ENCODE assay signal across 16 mouse cellular contexts in genomic region chrX:8125235-8125634, GRCm38 (mm10). TPM values are rescaled to one million over a fixed set of nuclear protein-coding genes. Genes with fewer than 3 reads are reported as not detected.
DNase-seq lines count a peak whose midpoint lies in the region; ATAC-seq and TF ChIP-seq lines count a peak whose summit lies in the region.
"Had no signal": no experiment of that assay in that cellular context is flagged by ENCODE, and none has a peak within 500 bp of the region (broad histone marks: within the 10 kb centered on the region; RNA-seq: fewer than 3 reads in every experiment).

No protein-coding gene starts in this region.

- no peak overlapping the region for H3K4me3 ChIP-seq in hindbrain, postnatal 0 days (ENCODE audit: low read length)
- H3K4me3 ChIP-seq in hindbrain, embryonic 11.5 days (ENCODE audit: low read depth, low read length) = no peak overlapping the region
- no peak overlapping the region for H3K4me3 ChIP-seq in lung, postnatal 0 days (ENCODE audit: low read depth, low read length)
- H3K4me3 ChIP-seq in forebrain, postnatal 0 days (ENCODE audit: low read depth, low read length) = no peak overlapping the region
- H3K4me3 ChIP-seq: lung, embryonic 15.5 days; stomach, embryonic 15.5 days had no signal

- TF ChIP-seq CTCF in hindbrain, postnatal 0 days (IDR thresholded peaks at IDR 0.05; ENCODE audit: low read depth) = 0 out of 2 replicates have a peak, but pooled peaks have one; percentile 20
- peak; percentile 51 for TF ChIP-seq CTCF in lung, postnatal 0 days (IDR thresholded peaks at IDR 0.05)
- TF ChIP-seq CTCF in forebrain, postnatal 0 days (IDR thresholded peaks at IDR 0.05; ENCODE audit: low read depth) = no peak

- H3K27ac ChIP-seq in hindbrain, postnatal 0 days = no peak overlapping the region
- no peak overlapping the region for H3K27ac ChIP-seq in hindbrain, embryonic 11.5 days (ENCODE audit: low read depth, low read length)
- no peak overlapping the region for H3K27ac ChIP-seq in lung, postnatal 0 days (ENCODE audit: low read length)
- H3K27ac ChIP-seq in forebrain, postnatal 0 days (ENCODE audit: low read depth, low read length) = no peak overlapping the region
- H3K27ac ChIP-seq: lung, embryonic 15.5 days; stomach, embryonic 15.5 days had no signal

- no peak overlapping the region for H3K9ac ChIP-seq in hindbrain, postnatal 0 days (replicated peaks; ENCODE audit: low read length)
- no peak overlapping the region for H3K9ac ChIP-seq in hindbrain, embryonic 11.5 days (ENCODE audit: low read depth, low read length)
- H3K9ac ChIP-seq in lung, postnatal 0 days (replicated peaks; ENCODE audit: low read depth) = no peak overlapping the region
- H3K9ac ChIP-seq in forebrain, postnatal 0 days = no peak overlapping the region
- H3K9ac ChIP-seq: lung, embryonic 15.5 days; stomach, embryonic 15.5 days had no signal

- no peaks in the 10 kb centered on the region for H3K4me1 ChIP-seq in hindbrain, postnatal 0 days (ENCODE audit: insufficient read depth, low read length)
- no peaks in the 10 kb centered on the region for H3K4me1 ChIP-seq in hindbrain, embryonic 11.5 days (replicated peaks; ENCODE audit: control insufficient read depth, insufficient read depth, low read length)
- no peaks in the 10 kb centered on the region for H3K4me1 ChIP-seq in lung, postnatal 0 days (ENCODE audit: insufficient read depth, low read depth, low read length)
- H3K4me1 ChIP-seq in forebrain, postnatal 0 days (ENCODE audit: insufficient read depth) = no peaks in the 10 kb centered on the region
- H3K4me1 ChIP-seq: lung, embryonic 15.5 days; stomach, embryonic 15.5 days had no signal

- H3K9me3 ChIP-seq in hindbrain, postnatal 0 days (ENCODE audit: low read length) = no peaks in the 10 kb centered on the region
- no peaks in the 10 kb centered on the region for H3K9me3 ChIP-seq in hindbrain, embryonic 11.5 days (ENCODE audit: control insufficient read depth, low read length)
- no peaks in the 10 kb centered on the region for H3K9me3 ChIP-seq in lung, postnatal 0 days (ENCODE audit: low read length)
- no peaks in the 10 kb centered on the region for H3K9me3 ChIP-seq in forebrain, postnatal 0 days (ENCODE audit: low read length)
- H3K9me3 ChIP-seq: lung, embryonic 15.5 days; stomach, embryonic 15.5 days had no signal

- 0 out of 2 replicates have a peak, but pooled peaks cover 7% of the 10 kb centered on the region for H3K36me3 ChIP-seq in hindbrain, postnatal 0 days (ENCODE audit: insufficient read depth, low read length)
- no peaks in the 10 kb centered on the region for H3K36me3 ChIP-seq in hindbrain, embryonic 11.5 days (ENCODE audit: control insufficient read depth, insufficient read depth, low read length)
- no peaks in the 10 kb centered on the region for H3K36me3 ChIP-seq in lung, postnatal 0 days (ENCODE audit: insufficient read depth, low read length)
- peaks cover 29% of the 10 kb centered on the region for H3K36me3 ChIP-seq in forebrain, postnatal 0 days (ENCODE audit: insufficient read depth)

- WGBS in hindbrain, postnatal 0 days = 85% methylated on average over 7 of the region's 7 CpGs
- 81% methylated on average over 7 of the region's 7 CpGs for WGBS in hindbrain, embryonic 11.5 days
- 68% methylated on average over 7 of the region's 7 CpGs for WGBS in lung, postnatal 0 days
- WGBS in forebrain, postnatal 0 days = 76% methylated on average over 7 of the region's 7 CpGs

- TF ChIP-seq EP300 in lung, postnatal 0 days (IDR thresholded peaks at IDR 0.05) = no peak

- H3K27me3 ChIP-seq in hindbrain, postnatal 0 days (ENCODE audit: insufficient read depth, low read length) = no peaks in the 10 kb centered on the region
- H3K27me3 ChIP-seq in hindbrain, embryonic 11.5 days (ENCODE audit: control insufficient read depth, insufficient read depth, low read length) = no peaks in the 10 kb centered on the region
- H3K27me3 ChIP-seq in lung, postnatal 0 days (replicated peaks; ENCODE audit: insufficient read depth, low read length) = no peaks in the 10 kb centered on the region
- no peaks in the 10 kb centered on the region for H3K27me3 ChIP-seq in forebrain, postnatal 0 days (ENCODE audit: insufficient read depth, low read length)
- H3K27me3 ChIP-seq: lung, embryonic 15.5 days; stomach, embryonic 15.5 days had no signal

- no peak for ATAC-seq in hindbrain, postnatal 0 days
- ATAC-seq in hindbrain, embryonic 11.5 days (ENCODE audit: low FRiP score) = no peak
- ATAC-seq in lung, postnatal 0 days = no peak
- no peak for ATAC-seq in forebrain, postnatal 0 days
- ATAC-seq: intestine, embryonic 16.5 days; midbrain, embryonic 16.5 days had no signal

- no peak for DNase-seq in hindbrain, postnatal 0 days (ENCODE audit: low spot score)
- DNase-seq in hindbrain, embryonic 11.5 days (ENCODE audit: low spot score) = no peak
- peak; percentile 53 for DNase-seq in thymus, postnatal 4 days
- DNase-seq in thymus, postnatal 10 days (ENCODE audit: low spot score in 2 of 2) = no peak
- peak; percentile 9 for DNase-seq in lung, postnatal 0 days (ENCODE audit: low spot score)
- DNase-seq in forebrain, postnatal 0 days = no peak
- DNase-seq in kidney, postnatal 36 days = no peak
- no peak for DNase-seq in testis, postnatal 14 days (ENCODE audit: low spot score)
- DNase-seq: cerebellum, postnatal 25 days; heart, adult 18-20 months; heart, postnatal 36 days; right cerebral cortex, postnatal 25 days had no signal

- no peak overlapping the region for H3K4me2 ChIP-seq in hindbrain, postnatal 0 days (ENCODE audit: low read depth, low read length)
- H3K4me2 ChIP-seq in hindbrain, embryonic 11.5 days (replicated peaks; ENCODE audit: low read depth, low read length) = no peak overlapping the region
- no peak overlapping the region for H3K4me2 ChIP-seq in lung, postnatal 0 days (replicated peaks; ENCODE audit: low read depth, low read length)
- no peak overlapping the region for H3K4me2 ChIP-seq in forebrain, postnatal 0 days (ENCODE audit: low read depth)
- H3K4me2 ChIP-seq: lung, embryonic 15.5 days; stomach, embryonic 15.5 days had no signal

RNA-seq across cellular contexts. Expression of gene Wdr13, which starts 7.5 kb away (rescaled TPM):
- total RNA-seq in hindbrain, postnatal 0 days (2014; rRNA removed) = 377 and 393 TPM in 2 replicates
- 53.9 and 55.1 TPM in 2 replicates for polyA plus RNA-seq in hindbrain, postnatal 0 days (2015; fragmentation: Nextera tagmentation; extraction: Ambion mirVana)
- 25.6 and 30.8 TPM in 2 replicates for polyA plus RNA-seq in hindbrain, embryonic 11.5 days (2014; fragmentation: Nextera tagmentation; extraction: Ambion mirVana)
- 18.4 and 18.9 TPM in 2 replicates for polyA plus RNA-seq in lung, postnatal 0 days (2015; fragmentation: Nextera tagmentation; extraction: Ambion mirVana)
- total RNA-seq in forebrain, postnatal 0 days (2014; rRNA removed) = 261 and 316 TPM in 2 replicates
- 45.2 and 58.4 TPM in 2 replicates for polyA plus RNA-seq in forebrain, postnatal 0 days (2015; fragmentation: Nextera tagmentation; extraction: Ambion mirVana)

RNA-seq across cellular contexts. Expression of gene Rbm3, which starts 20.4 kb away (rescaled TPM):
- 318 and 321 TPM in 2 replicates for total RNA-seq in hindbrain, postnatal 0 days (2014; rRNA removed)
- polyA plus RNA-seq in hindbrain, postnatal 0 days (2015; fragmentation: Nextera tagmentation; extraction: Ambion mirVana) = 496 and 521 TPM in 2 replicates
- 450 and 452 TPM in 2 replicates for polyA plus RNA-seq in hindbrain, embryonic 11.5 days (2014; fragmentation: Nextera tagmentation; extraction: Ambion mirVana)
- polyA plus RNA-seq in lung, postnatal 0 days (2015; fragmentation: Nextera tagmentation; extraction: Ambion mirVana) = 373 and 463 TPM in 2 replicates
- total RNA-seq in forebrain, postnatal 0 days (2014; rRNA removed) = 581 and 651 TPM in 2 replicates
- polyA plus RNA-seq in forebrain, postnatal 0 days (2015; fragmentation: Nextera tagmentation; extraction: Ambion mirVana) = 541 and 677 TPM in 2 replicates

RNA-seq across cellular contexts. Expression of gene Was, which starts 34.9 kb away (rescaled TPM):
- 0.11 and 0.99 TPM in 2 replicates for total RNA-seq in hindbrain, postnatal 0 days (2014; rRNA removed)
- polyA plus RNA-seq in hindbrain, postnatal 0 days (2015; fragmentation: Nextera tagmentation; extraction: Ambion mirVana) = 0.11 and 0.16 TPM in 2 replicates
- 0.49 and 0.91 TPM in 2 replicates for polyA plus RNA-seq in hindbrain, embryonic 11.5 days (2014; fragmentation: Nextera tagmentation; extraction: Ambion mirVana)
- 0.90 and 1.2 TPM in 2 replicates for polyA plus RNA-seq in lung, postnatal 0 days (2015; fragmentation: Nextera tagmentation; extraction: Ambion mirVana)
- 0.81 and 0.85 TPM in 2 replicates for total RNA-seq in forebrain, postnatal 0 days (2014; rRNA removed)
- 0.09 and 0.30 TPM in 2 replicates for polyA plus RNA-seq in forebrain, postnatal 0 days (2015; fragmentation: Nextera tagmentation; extraction: Ambion mirVana)

RNA-seq across cellular contexts. Expression of gene Suv39h1, which starts 50.7 kb away (rescaled TPM):
- 32.3 and 43.9 TPM in 2 replicates for total RNA-seq in hindbrain, postnatal 0 days (2014; rRNA removed)
- polyA plus RNA-seq in hindbrain, postnatal 0 days (2015; fragmentation: Nextera tagmentation; extraction: Ambion mirVana) = 34.1 and 35.2 TPM in 2 replicates
- 59.8 and 68.7 TPM in 2 replicates for polyA plus RNA-seq in hindbrain, embryonic 11.5 days (2014; fragmentation: Nextera tagmentation; extraction: Ambion mirVana)
- 13.2 and 13.6 TPM in 2 replicates for polyA plus RNA-seq in lung, postnatal 0 days (2015; fragmentation: Nextera tagmentation; extraction: Ambion mirVana)
- total RNA-seq in forebrain, postnatal 0 days (2014; rRNA removed) = 38.7 and 46.1 TPM in 2 replicates
- polyA plus RNA-seq in forebrain, postnatal 0 days (2015; fragmentation: Nextera tagmentation; extraction: Ambion mirVana) = 33.7 and 37.7 TPM in 2 replicates

RNA-seq across cellular contexts. Expression of gene Tbc1d25, which starts 50.7 kb away (rescaled TPM):
- total RNA-seq in hindbrain, postnatal 0 days (2014; rRNA removed) = 19.9 and 24.6 TPM in 2 replicates
- 15.8 and 17.4 TPM in 2 replicates for polyA plus RNA-seq in hindbrain, postnatal 0 days (2015; fragmentation: Nextera tagmentation; extraction: Ambion mirVana)
- polyA plus RNA-seq in hindbrain, embryonic 11.5 days (2014; fragmentation: Nextera tagmentation; extraction: Ambion mirVana) = 10.5 and 13.2 TPM in 2 replicates
- polyA plus RNA-seq in lung, postnatal 0 days (2015; fragmentation: Nextera tagmentation; extraction: Ambion mirVana) = 7.8 and 9.1 TPM in 2 replicates
- total RNA-seq in forebrain, postnatal 0 days (2014; rRNA removed) = 16.3 and 19.3 TPM in 2 replicates
- 19.4 and 22.7 TPM in 2 replicates for polyA plus RNA-seq in forebrain, postnatal 0 days (2015; fragmentation: Nextera tagmentation; extraction: Ambion mirVana)

Comparison
In these comparisons a context has a peak if more than half of its experiments do, and no peak if none do; other contexts are left out.
1. DNase-seq: peak in thymus, postnatal 4 days (single experiment) and lung, postnatal 0 days (single experiment); none in hindbrain, postnatal 0 days (single experiment), hindbrain, embryonic 11.5 days (single experiment), thymus, postnatal 10 days (0 of 2), forebrain, postnatal 0 days (single experiment), kidney, postnatal 36 days (0 of 2) and testis, postnatal 14 days (single experiment).